Mouse (Mus musculus) hindbrain, embryonic 16.5 days (tissue): ENCODE results near the gene Top1. TPM values are rescaled to one million over a fixed set of nuclear protein-coding genes. Genes with fewer than 3 reads are reported as not detected.

Experiments used
- ATAC-seq: fragments of 200-750 bp; cut with Nextera tagmentation; 2 replicates; pipeline ENCODE4 v1.8.0; 2017; ENCODE audit warnings: moderate TSS enrichment, moderate library complexity
- H3K27ac ChIP-seq: fragments of 300-500 bp; sonication (generic); 2 replicates; pipeline ENCODE4 v1.5.1; 2014; ENCODE audit warnings: low read depth, mild to moderate bottlenecking, control low read depth, low read length, moderate library complexity
- H3K27me3 ChIP-seq: fragments of 300-500 bp; sonication (generic); replicated peaks from 2 replicates; pipeline ENCODE4 v1.6.1; 2014; ENCODE audit warnings: low read length; ENCODE audit not compliant: control insufficient read depth, insufficient read depth
- H3K36me3 ChIP-seq: fragments of 300-500 bp; sonication (generic); 2 replicates; pipeline ENCODE4 v1.6.1; 2014; ENCODE audit warnings: mild to moderate bottlenecking, low read length, moderate library complexity, mixed read lengths; ENCODE audit not compliant: control insufficient read depth, insufficient read depth
- H3K4me1 ChIP-seq: fragments of 300-500 bp; sonication (generic); 2 replicates; pipeline ENCODE4 v1.6.1; 2014; ENCODE audit warnings: low read depth, low read length; ENCODE audit not compliant: control insufficient read depth, insufficient read depth
- H3K4me2 ChIP-seq: fragments of 300-500 bp; sonication (generic); 2 replicates; pipeline ENCODE4 v1.6.1; 2014; ENCODE audit warnings: mild to moderate bottlenecking, low read length, control low read depth, moderate library complexity
- H3K4me3 ChIP-seq: fragments of 300-500 bp; sonication (generic); 2 replicates; pipeline ENCODE4 v1.5.1; 2014; ENCODE audit warnings: mild to moderate bottlenecking, low read length, control low read depth, moderate library complexity
- H3K9ac ChIP-seq: fragments of 300-500 bp; sonication (generic); 2 replicates; pipeline ENCODE4 v1.6.1; 2014; ENCODE audit warnings: low read depth, mild to moderate bottlenecking, control low read depth, low read length, moderate library complexity
- H3K9me3 ChIP-seq: fragments of 300-500 bp; sonication (generic); 2 replicates; pipeline ENCODE4 v1.6.1; 2014; ENCODE audit warnings: mild to moderate bottlenecking, low read length, moderate library complexity; ENCODE audit not compliant: control insufficient read depth
- WGBS: fragments of 180-500 bp; shearing (Covaris S2); extraction: QIAGEN DNeasy Blood & Tissue Kit; methylation state at CpG from one replicate; pipeline ENCODE4 v1.1.7; 2014; 5-methylcytosine and 5-hydroxymethylcytosine counted together
- polyA plus RNA-seq: library from polyadenylated mRNA; unstranded; fragments of >200 nt; fragmentation: Nextera tagmentation; extraction: Ambion mirVana; gene quantifications from 2 replicates; pipeline ENCODE4 v1.2.1, GENCODE M21; 2015

Gene Top1
- polyA plus RNA-seq, 1 experiment from 2014 or later = 55.7 TPM

DNA sequence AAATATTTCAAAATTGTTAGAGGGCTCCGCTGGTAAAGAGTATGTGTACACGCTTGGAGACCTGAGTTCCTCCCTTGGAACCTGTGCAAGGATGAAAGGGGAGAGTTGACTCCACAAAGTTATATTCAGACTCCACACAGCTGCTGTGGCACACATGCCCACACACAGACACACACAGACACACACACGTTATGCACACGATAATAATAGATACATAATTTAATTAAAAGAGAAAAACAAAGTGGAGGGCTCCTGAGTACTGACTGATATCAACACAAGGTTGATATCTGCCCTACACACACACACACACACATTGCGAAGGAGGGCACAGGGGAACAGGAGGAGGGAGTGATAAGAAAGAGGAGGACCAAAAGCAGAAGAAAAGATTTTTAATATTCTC is 26.4 kb upstream of the Top1 start:
- Histone ChIP-seq H3K27me3 (no peaks in the 10 kb centered on the region), H3K4me2 (no peak overlapping the region), H3K4me1 (peaks cover 10% of the 10 kb centered on the region), H3K36me3 (no peaks in the 10 kb centered on the region), H3K9ac (no peak overlapping the region), H3K4me3 (no peak overlapping the region), H3K9me3 (no peaks in the 10 kb centered on the region), H3K27ac (no peak overlapping the region)
- ATAC-seq = no peak
- 79% methylated on average over 5 of the region's 5 CpGs for WGBS

DNA sequence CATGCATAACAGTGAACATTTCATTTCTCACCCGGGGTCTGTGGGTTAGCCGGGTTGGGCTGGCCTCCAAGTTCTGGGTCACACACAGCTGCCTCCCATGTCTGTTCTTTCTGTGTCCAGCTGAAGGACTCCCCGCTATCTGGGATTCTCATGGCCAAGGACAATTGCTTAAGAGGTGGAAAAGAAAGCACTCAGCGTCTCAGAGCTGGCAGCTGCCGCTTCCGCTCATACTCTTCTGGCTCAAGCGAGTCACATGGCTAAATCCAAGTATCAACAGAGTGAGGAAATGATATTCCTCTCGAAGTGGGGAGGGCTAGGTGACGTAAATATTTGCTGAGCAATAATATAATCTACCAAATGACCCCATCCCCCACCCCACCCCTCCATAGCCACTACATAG is 25.9 kb upstream of the Top1 start:
- H3K4me3 ChIP-seq = no peak overlapping the region
- 45% methylated on average over 9 of the region's 9 CpGs for WGBS
- no peak overlapping the region for H3K4me2 ChIP-seq
- ATAC-seq = no peak
- peak overlapping the region; percentile 29; the same call in 1 of the 2 replicates for H3K27ac ChIP-seq
- no peak overlapping the region for H3K9ac ChIP-seq
- H3K4me1 ChIP-seq = peaks cover 10% of the 10 kb centered on the region
- H3K36me3 ChIP-seq = no peaks in the 10 kb centered on the region
- H3K27me3 ChIP-seq = no peaks in the 10 kb centered on the region
- no peaks in the 10 kb centered on the region for H3K9me3 ChIP-seq

DNA sequence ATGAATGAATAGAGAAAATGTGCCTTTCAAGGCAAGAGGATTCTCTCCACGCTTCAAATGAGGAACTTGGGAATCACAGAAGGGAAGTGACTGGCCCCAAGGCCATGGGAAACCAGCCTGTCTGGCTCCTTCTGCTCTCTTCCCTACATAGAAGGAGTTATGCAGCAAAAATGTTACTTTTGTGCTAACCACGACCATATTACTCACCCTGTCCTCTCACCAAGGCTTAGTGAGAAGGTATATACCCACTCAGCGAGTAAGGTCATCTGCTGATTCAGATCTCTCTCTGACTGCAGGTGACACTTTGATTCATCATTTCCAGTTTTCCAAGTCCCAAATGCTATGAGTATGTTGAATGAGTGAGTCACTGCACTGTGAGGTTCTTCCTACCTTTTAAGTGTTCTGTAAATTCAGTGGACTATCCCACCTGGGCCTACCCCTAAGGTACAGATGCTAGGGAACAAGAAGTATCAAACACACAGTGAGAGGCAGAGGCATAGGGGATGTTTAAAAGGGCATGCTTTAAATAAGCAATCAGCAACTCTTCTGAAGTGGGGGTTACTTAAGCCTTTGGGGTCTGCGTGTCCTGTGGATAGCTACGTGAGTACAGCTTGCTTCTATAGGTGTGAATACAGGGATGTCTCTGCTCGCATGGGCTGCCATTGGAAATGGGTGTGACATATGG is 25.3 kb upstream of the Top1 start:
- no peak for ATAC-seq
- 75% methylated on average over 6 of the region's 6 CpGs for WGBS
- H3K4me1 ChIP-seq = peaks cover 10% of the 10 kb centered on the region
- no peaks in the 10 kb centered on the region for H3K27me3 ChIP-seq
- H3K36me3 ChIP-seq = no peaks in the 10 kb centered on the region
- no peak overlapping the region for H3K4me3 ChIP-seq
- no peak overlapping the region for H3K9ac ChIP-seq
- no peaks in the 10 kb centered on the region for H3K9me3 ChIP-seq
- no peak overlapping the region for H3K4me2 ChIP-seq
- peak overlapping the region; percentile 29; the same call in 1 of the 2 replicates for H3K27ac ChIP-seq

DNA sequence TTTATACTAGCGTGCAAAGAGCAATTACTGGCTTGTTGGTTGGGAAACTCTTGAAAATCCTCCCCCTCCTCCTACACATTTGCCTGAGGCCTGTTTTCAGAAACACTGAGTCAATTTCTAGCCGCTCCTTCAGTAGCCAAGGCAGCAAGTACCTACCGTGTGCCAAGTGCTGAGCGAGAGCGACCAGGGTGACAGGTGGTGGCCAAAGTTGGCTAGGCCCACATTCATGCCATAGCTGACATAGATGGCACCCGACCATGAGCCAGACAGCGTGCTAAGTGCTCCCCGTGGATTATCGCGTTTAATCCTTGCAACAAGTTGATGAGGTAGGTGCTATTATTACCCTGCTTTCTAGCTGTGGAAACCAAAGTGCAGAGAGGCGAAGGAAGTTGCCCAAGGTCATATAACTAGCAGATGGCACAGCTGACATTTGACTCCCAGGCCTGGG is 24.7 kb upstream of the Top1 start:
- WGBS = 74% methylated on average over 11 of the region's 11 CpGs
- H3K27ac ChIP-seq = no peak overlapping the region
- H3K9me3 ChIP-seq = no peaks in the 10 kb centered on the region

GRCm38 (mm10) chr2:160621661-160622211 is 24.0 kb upstream of the Top1 start:
- ATAC-seq = peak; percentile 81
- H3K4me1 ChIP-seq = peaks cover 10% of the 10 kb centered on the region
- no peaks in the 10 kb centered on the region for H3K9me3 ChIP-seq
- H3K36me3 ChIP-seq = no peaks in the 10 kb centered on the region
- 45% methylated on average over 5 of the region's 5 CpGs for WGBS
- H3K27me3 ChIP-seq = no peaks in the 10 kb centered on the region
- H3K27ac ChIP-seq = no peak overlapping the region
- H3K9ac ChIP-seq = no peak overlapping the region
- no peak overlapping the region for H3K4me2 ChIP-seq
- H3K4me3 ChIP-seq = no peak overlapping the region

More for the DNA sequence above, 24.7 kb upstream of the Top1 start:
- no peaks in the 10 kb centered on the region for H3K36me3 ChIP-seq
- no peak overlapping the region for H3K9ac ChIP-seq
- peaks cover 10% of the 10 kb centered on the region for H3K4me1 ChIP-seq
- H3K4me3 ChIP-seq = no peak overlapping the region
- no peak for ATAC-seq
- no peaks in the 10 kb centered on the region for H3K27me3 ChIP-seq
- no peak overlapping the region for H3K4me2 ChIP-seq

GRCm38 (mm10) chr2:160622646-160623045 is 23.0 kb upstream of the Top1 start:
- Histone ChIP-seq H3K9me3 (no peaks in the 10 kb centered on the region), H3K4me2 (no peak overlapping the region), H3K4me1 (peaks cover 10% of the 10 kb centered on the region), H3K36me3 (no peaks in the 10 kb centered on the region), H3K4me3 (no peak overlapping the region), H3K27ac (no peak overlapping the region), H3K9ac (no peak overlapping the region), H3K27me3 (no peaks in the 10 kb centered on the region)
- ATAC-seq = no peak
- 92% methylated on average over 3 of the region's 3 CpGs for WGBS

- ATAC-seq = no peak
Measured at GRCm38 (mm10) chr2:160623745-160624144, 21.9 kb upstream of the Top1 start.

GRCm38 (mm10) chr2:160627207-160628025 is 18.3 kb upstream of the Top1 start:
- H3K36me3 ChIP-seq = no peaks in the 10 kb centered on the region
- no peak overlapping the region for H3K4me3 ChIP-seq
- no peak for ATAC-seq
- WGBS = 92% methylated on average over 11 of the region's 11 CpGs
- H3K27me3 ChIP-seq = no peaks in the 10 kb centered on the region
- H3K4me2 ChIP-seq = no peak overlapping the region
- no peaks in the 10 kb centered on the region for H3K9me3 ChIP-seq
- H3K4me1 ChIP-seq = no peaks in the 10 kb centered on the region
- H3K27ac ChIP-seq = no peak overlapping the region
- no peak overlapping the region for H3K9ac ChIP-seq

More at GRCm38 (mm10) chr2:160623745-160624144, 21.9 kb upstream of the Top1 start:
- no peak overlapping the region for H3K4me3 ChIP-seq
- H3K27me3 ChIP-seq = no peaks in the 10 kb centered on the region
- H3K4me2 ChIP-seq = no peak overlapping the region
- no peaks in the 10 kb centered on the region for H3K36me3 ChIP-seq
- 79% methylated on average over 3 of the region's 3 CpGs for WGBS
- H3K9ac ChIP-seq = no peak overlapping the region
- no peak overlapping the region for H3K27ac ChIP-seq
- H3K4me1 ChIP-seq = peaks cover 10% of the 10 kb centered on the region
- H3K9me3 ChIP-seq = no peaks in the 10 kb centered on the region

DNA sequence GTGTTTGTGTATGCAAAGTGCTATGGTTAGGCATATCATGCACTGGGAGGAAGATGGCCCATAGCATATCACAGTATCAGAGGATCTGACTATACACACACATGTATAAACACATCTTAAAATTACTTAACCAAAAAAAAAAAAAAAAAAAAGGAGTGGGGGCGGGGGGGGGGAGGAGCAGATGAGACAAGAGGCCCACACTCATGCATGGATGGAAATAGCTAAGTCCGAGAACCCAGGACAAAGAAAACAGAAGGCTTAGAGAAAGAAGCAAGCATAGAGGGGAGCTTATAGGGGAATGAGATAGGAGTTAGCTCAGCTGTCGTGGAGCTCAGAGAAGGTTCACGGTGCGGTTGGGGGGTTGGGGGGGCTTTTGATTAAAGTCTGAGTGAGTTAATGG is 17.6 kb upstream of the Top1 start:
- H3K9ac ChIP-seq = no peak overlapping the region
- H3K9me3 ChIP-seq = no peaks in the 10 kb centered on the region
- no peak overlapping the region for H3K4me3 ChIP-seq
- H3K27me3 ChIP-seq = no peaks in the 10 kb centered on the region
- no peaks in the 10 kb centered on the region for H3K36me3 ChIP-seq
- no peaks in the 10 kb centered on the region for H3K4me1 ChIP-seq
- no peak overlapping the region for H3K4me2 ChIP-seq
- 60% methylated on average over 5 of the region's 5 CpGs for WGBS
- H3K27ac ChIP-seq = no peak overlapping the region
- ATAC-seq = no peak
